Mouse (Mus musculus): ENCODE results near the gene Tbl1xr1.

Gene Tbl1xr1

DNA sequence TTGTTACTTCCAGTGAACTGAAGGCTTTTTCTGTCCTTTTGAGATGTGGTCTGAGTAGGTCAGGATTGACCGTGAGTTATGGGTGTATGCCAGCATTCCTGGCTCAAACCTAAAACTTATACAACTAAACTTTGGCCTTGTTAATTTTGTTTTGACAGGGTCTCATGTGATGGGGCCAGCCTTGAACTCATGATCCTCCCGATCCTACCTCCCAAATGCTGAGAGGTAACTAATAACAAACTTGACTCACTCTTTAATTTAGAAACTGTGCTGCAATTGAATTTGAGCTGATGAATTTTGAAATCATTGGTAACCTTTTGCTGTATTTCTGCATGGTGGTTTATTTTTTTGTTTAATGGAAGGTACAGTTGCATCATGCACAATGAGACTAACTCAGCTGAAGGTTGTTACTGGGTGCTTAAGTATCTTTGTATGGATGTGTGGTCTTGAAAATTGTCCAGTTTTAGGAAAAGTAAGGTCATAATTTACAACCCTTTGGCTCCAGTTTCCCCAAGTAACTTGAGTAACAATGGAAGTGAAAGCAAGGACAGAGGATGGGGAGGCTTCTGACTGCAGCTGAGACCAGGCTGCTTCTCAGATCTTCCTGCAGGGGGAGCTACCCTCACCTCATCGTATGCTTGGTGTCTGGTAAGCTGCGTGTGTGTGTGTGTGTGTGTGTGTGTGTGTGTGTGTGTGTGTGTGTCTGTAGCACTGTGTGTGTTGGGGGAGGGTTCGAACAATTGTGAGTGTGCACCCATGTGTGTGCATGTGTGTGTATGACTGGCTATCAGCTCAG, 66.6 kb downstream of the Tbl1xr1 start:
- peak; percentile 56 for DNase-seq (ENCODE audit: low read depth, low spot score)

GRCm38 (mm10) chr3:22144255-22144654, 67.8 kb downstream of the Tbl1xr1 start:
- DNase-seq (ENCODE audit: low read depth, low spot score) = peak; percentile 57

- DNase-seq (ENCODE audit: low read depth, low spot score) = peak; percentile 43
Observed at GRCm38 (mm10) chr3:22147433-22147927, 71.0 kb downstream of the Tbl1xr1 start.

- DNase-seq (ENCODE audit: low read depth, low spot score) = no peak
Observed at GRCm38 (mm10) chr3:22148306-22148932, 72.0 kb downstream of the Tbl1xr1 start.

- DNase-seq (ENCODE audit: low read depth, low spot score) = no peak
Observed at GRCm38 (mm10) chr3:22150872-22151530, 74.5 kb downstream of the Tbl1xr1 start.

DNA sequence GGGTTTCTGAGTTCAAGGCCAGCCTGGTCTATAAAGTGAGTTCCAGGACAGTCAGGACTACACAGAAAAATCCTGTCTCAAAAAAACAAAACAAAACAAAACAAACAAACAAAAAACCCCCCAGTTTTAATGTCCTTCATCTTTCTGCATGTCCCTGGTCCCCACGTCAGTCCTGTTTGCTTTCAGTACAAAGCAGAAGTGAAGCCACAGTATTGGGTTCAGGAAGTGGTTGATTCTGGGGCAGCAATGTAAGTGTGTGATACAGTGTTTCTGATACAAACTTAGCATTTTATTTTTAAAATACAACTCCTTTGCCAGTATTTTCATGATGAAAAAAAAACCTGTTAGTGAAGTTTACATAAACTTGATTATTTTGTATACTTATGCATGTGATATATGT, 76.3 kb downstream of the Tbl1xr1 start:
- DNase-seq (ENCODE audit: low read depth, low spot score) = no peak

GRCm38 (mm10) chr3:22154522-22154921, 78.1 kb downstream of the Tbl1xr1 start:
- no peak for DNase-seq (ENCODE audit: low read depth, low spot score)

DNA sequence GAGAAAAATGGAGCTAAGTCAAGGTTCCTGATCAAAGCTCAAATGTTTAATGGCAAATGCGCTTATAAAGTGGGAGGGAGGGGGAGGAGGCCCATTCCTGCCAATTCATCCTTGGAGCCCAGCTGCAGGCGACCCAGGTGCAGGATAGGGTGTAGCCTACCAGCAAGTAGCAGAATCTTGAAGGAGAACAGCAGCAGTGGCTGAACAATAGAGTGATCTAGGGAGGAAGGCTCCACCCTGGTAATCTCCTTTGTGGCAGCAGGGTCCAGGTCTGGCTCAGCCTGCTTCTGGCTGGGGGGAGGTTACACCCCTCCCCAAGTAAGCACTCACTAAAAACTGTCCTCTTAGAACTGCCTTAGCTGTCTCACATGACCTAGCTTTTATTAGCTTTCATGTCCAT, 79.9 kb downstream of the Tbl1xr1 start:
- DNase-seq (ENCODE audit: low read depth, low spot score) = no peak

DNA sequence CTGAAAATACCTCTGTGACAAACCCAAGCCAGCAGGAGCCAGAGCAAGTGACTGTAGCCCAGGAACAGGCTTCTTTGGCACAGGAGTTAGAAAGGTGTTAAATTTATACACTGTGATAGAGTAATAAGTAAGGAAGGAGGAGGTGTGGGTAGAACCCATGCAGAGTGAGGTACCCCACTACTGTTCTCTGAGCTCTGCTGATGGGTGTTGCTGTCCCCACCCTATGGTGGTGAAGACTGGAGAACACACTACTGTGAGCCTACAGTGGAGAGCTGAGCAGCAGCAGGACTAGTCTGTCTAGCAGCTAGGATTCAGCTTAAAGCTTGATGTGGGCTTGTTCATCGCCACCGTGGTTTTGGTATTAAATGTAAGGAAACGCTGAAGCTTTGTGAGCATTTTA, 86.5 kb downstream of the Tbl1xr1 start:
- no peak for DNase-seq (ENCODE audit: low read depth, low spot score)

GRCm38 (mm10) chr3:22167856-22168255, 91.4 kb downstream of the Tbl1xr1 start:
- DNase-seq (ENCODE audit: low read depth, low spot score) = no peak

DNA sequence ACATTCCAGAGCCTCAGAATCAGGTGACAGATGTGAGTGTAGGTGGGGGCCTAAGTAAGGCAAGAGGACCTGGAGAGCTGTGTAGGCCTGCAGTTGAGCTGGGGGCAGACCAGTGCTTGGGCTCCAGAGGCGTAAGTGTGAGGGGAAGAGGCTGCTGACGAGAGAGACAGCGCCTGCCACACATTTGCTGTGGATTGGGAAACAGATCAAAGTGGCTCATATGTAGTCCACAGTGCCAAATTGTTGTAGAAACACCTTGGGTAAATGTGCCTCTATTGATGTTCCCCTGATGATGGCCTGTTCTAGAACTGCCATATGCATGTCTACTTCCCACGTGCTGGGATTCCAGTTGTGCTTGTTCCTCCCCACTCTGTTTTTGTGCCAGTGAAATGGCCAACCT, 92.0 kb downstream of the Tbl1xr1 start:
- no peak for DNase-seq (ENCODE audit: low read depth, low spot score)

DNA sequence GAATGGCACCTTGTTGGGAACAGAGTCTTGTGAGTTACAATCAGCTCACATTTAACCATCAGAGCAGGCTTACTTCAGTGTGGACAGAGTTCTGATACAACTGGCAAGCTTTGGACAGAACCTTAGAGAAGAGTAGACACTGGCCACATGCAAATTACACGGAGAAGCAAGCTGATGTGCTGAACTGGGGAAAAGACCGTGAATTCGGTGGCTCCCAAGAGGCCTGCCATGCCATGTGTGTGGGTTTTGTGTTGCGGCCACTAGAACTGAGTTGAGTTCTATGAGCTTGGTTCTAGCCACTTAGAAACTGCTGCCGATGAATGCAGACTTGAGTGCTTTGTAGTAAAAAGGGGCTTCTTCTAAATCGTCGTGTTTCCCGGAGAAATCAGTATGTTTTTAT, 95.1 kb downstream of the Tbl1xr1 start:
- DNase-seq (ENCODE audit: low read depth, low spot score) = no peak

- no peak for DNase-seq (ENCODE audit: low read depth, low spot score)
Observed at GRCm38 (mm10) chr3:22172410-22172809, 96.0 kb downstream of the Tbl1xr1 start.

DNA sequence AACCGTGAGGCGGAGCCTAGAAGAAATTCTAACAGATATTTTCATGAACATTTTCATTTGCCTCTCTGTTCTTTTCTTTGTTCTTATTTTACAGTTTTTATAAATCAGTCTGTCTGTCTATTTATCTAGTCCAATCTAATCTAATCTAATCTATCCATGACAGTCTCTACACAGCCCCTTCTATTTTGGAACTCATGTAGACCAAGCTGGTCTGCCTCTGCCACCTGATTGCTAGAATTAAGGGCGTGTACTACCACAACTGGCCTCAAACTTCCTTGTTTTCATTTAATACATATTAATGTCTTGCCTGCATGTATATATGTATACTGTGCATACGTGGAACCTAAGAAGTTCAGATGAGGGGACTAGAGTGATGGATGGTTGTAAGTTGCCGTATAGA, 96.7 kb downstream of the Tbl1xr1 start:
- no peak for DNase-seq (ENCODE audit: low read depth, low spot score)

DNA sequence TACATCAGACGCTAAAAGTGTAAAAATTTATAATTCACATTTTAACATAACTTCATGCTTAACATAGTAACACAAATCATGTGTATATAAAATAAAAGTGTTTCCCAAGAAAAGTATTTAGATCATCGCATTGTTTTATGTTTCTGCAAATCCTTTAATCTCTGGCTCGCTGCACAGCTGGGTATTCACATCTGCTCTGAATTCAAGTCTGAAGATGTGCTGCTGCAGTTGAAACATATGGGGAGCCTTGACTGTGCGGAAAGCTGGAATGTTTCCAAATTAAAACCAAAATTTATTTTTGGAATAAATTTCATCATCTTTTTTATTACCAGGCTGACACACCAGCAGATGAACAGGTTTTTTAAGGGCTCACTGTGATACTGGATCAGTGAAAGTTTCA, 97.8 kb downstream of the Tbl1xr1 start:
- no peak for DNase-seq (ENCODE audit: low read depth, low spot score)

- no peak for DNase-seq (ENCODE audit: low read depth, low spot score)
Observed at GRCm38 (mm10) chr3:22180076-22180475, 103.6 kb downstream of the Tbl1xr1 start.

GRCm38 (mm10) chr3:22181026-22181425, 104.6 kb downstream of the Tbl1xr1 start:
- DNase-seq (ENCODE audit: low read depth, low spot score) = peak; percentile 21

DNA sequence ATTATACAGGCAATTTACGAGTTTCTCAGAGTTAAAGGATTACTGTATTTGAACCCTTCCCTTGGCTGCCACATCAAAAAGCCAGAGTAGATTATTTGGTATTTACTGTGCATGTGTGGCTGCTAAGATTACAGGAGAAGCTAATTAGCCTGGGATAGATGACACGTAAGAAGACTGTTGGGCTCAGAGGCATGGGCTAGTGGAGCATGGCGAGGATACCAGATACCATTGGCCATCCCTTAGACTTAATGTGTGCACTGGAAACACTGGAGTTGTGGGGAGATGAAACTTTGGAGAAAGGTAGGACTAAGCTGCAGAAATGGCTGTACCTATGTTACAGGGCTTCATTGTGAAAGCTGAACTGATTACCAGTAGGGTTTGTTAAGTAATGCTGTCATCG, 108.8 kb downstream of the Tbl1xr1 start:
- no peak for DNase-seq (ENCODE audit: low read depth, low spot score)

DNA sequence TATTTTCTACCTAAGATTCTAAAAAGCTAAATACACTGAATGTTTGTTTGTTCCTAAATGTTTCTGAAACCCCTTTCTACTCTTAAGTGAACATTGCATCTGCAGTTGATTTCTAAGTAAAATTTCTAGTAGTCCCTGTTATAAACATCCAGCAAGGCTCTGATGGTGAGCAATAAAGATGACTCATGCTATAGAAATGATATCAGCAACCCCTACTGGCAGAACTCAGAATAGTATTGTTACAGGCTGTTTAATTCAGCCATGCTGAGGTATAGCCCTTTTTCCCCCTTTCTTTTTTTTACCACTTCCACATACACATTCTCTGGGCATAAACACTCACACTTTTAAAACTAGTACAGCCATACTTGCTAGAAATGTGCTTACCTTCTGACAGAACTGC, 114.0 kb downstream of the Tbl1xr1 start:
- DNase-seq (ENCODE audit: low read depth, low spot score) = peak; percentile 78

DNA sequence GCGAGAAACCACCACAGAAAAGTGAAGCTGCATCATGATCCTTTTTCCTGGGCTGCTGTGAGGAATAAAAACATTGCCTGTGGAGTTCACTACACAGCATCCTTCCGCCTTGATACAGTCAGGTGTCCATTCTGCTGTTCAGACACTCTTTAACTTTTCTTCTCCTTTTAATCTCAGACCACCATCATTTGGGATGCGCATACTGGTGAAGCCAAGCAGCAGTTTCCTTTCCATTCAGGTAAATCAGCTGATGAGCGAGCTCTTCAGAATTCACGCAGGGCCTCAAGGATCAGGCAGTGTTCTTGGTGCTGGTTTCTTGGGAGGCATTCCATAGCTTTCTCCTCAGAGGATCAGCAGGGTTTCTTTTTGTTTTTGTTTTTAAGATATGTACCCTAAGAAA, 116.5 kb downstream of the Tbl1xr1 start:
- no peak for DNase-seq (ENCODE audit: low read depth, low spot score)

DNA sequence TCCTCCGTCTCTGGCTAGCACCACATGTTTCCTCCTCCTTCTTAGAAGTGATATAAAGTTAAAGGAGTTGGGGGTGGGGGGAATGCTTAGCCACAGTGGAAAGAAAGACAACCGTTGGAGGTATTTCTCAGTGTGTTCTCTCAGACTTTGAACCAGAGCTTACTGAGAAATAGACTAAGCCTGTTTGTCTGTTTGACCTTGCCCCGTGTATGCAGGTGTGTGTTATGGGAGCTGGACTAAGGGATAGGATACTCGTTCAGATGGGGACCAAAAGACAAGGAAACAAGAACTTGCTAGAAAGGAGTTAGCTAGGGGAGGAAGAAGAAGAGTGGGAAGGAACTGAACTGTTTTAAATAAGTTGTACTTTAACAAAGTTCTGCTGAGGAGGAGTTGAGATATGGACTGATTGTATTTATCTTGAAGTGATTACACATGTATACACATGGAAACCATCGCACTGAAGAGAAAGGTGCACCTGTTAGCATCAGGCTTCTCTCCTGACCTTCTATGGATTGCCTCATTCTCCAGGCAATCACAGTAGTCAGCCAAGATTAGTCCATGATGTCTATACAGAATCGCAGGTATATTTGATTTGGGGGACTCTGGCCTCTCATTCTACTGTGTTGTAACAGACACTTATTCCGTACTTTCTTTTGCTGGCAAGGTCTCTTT, 117.9 kb downstream of the Tbl1xr1 start:
- no peak for DNase-seq (ENCODE audit: low read depth, low spot score)

- DNase-seq (ENCODE audit: low read depth, low spot score) = peak; percentile 12
Observed at GRCm38 (mm10) chr3:22198802-22199201, 122.3 kb downstream of the Tbl1xr1 start.
